11 mouse cellular contexts compared by ENCODE assay signal in genomic region chr11:21403877-21404276, GRCm38 (mm10).
"Had no signal": no experiment of that assay in that cellular context is flagged by ENCODE, and none has a peak within 500 bp of the region (broad histone marks: within the 10 kb centered on the region; RNA-seq: fewer than 3 reads in every experiment).

No protein-coding gene starts in this region.

- H3K4me1 ChIP-seq: liver, embryonic 12.5 days; midbrain, embryonic 12.5 days had no signal

- H3K36me3 ChIP-seq: limb, embryonic 15.5 days; liver, embryonic 12.5 days; midbrain, embryonic 12.5 days had no signal

- H3K4me3 ChIP-seq: left cerebral cortex, adult 2 months; limb, embryonic 15.5 days; liver, embryonic 12.5 days; midbrain, embryonic 12.5 days had no signal

- H3K4me2 ChIP-seq: limb, embryonic 15.5 days; liver, embryonic 12.5 days; lung, embryonic 14.5 days; midbrain, embryonic 12.5 days had no signal

- DNase-seq: kidney, adult 9 months; kidney, postnatal 14 days; lung, embryonic 14.5 days; lung, postnatal 14 days; right cerebral cortex, postnatal 14 days; thymus, postnatal 36 days had no signal

- H3K9ac ChIP-seq: limb, embryonic 15.5 days; liver, embryonic 12.5 days; lung, embryonic 14.5 days; midbrain, embryonic 12.5 days had no signal

- H3K27me3 ChIP-seq: limb, embryonic 15.5 days; liver, embryonic 12.5 days; midbrain, embryonic 12.5 days had no signal

- H3K27ac ChIP-seq: left cerebral cortex, adult 2 months; limb, embryonic 15.5 days; liver, embryonic 12.5 days; midbrain, embryonic 12.5 days had no signal

- ATAC-seq: liver, embryonic 12.5 days; midbrain, embryonic 16.5 days had no signal

- H3K9me3 ChIP-seq: limb, embryonic 15.5 days; liver, embryonic 12.5 days; midbrain, embryonic 12.5 days had no signal
